Mouse (Mus musculus) bone marrow, adult 2 months (tissue): Measurements from ENCODE around the gene Tnfrsf25.

Experiments used
- CTCF ChIP-seq: fragments of 200-500 bp; IDR thresholded peaks from 2 replicates; pipeline ENCODE4 v1.5.1; 2011; ENCODE audit warnings: low read length, control low read depth; ENCODE audit not compliant: control insufficient read depth, insufficient read depth
- POLR2A ChIP-seq: fragments of 200-500 bp; IDR thresholded peaks from 2 replicates; pipeline ENCODE4 v1.6.1; 2011; ENCODE audit warnings: low read depth, mild to moderate bottlenecking, control low read depth, low read length, borderline replicate concordance; ENCODE audit not compliant: control insufficient read depth

- TF ChIP-seq POLR2A: no peak
- peak; percentile 93 for TF ChIP-seq CTCF
Observed at GRCm38 (mm10) chr4:152095937-152096910, 19.5 kb upstream of the Tnfrsf25 start.
